Mouse (Mus musculus) thymus, adult 2 months (tissue): ENCODE measurements around the gene Bbs5. TPM values are rescaled to one million over a fixed set of nuclear protein-coding genes. Genes with fewer than 3 reads are reported as not detected.

Experiments used
- DNase-seq: peaks from one replicate; pipeline ENCODE4 v3.0.0; 2021
- H3K27ac ChIP-seq: fragments of 200-500 bp; 2 replicates; pipeline ENCODE4 v1.5.1; 2012; ENCODE audit warnings: low read length, control low read depth; ENCODE audit not compliant: control insufficient read depth, insufficient read depth
- H3K27me3 ChIP-seq: fragments of 200-500 bp; 2 replicates; pipeline ENCODE4 v1.6.1; 2012; ENCODE audit warnings: mild to moderate bottlenecking, low read length, moderate library complexity, mixed read lengths; ENCODE audit not compliant: control insufficient read depth, insufficient read depth
- H3K36me3 ChIP-seq: fragments of 200-500 bp; 2 replicates; pipeline ENCODE4 v1.6.1; 2012; ENCODE audit warnings: mild to moderate bottlenecking, low read length, moderate library complexity; ENCODE audit not compliant: control insufficient read depth, insufficient read depth
- H3K4me1 ChIP-seq: fragments of 200-500 bp; replicated peaks from 2 replicates; pipeline ENCODE4 v1.6.1; 2012; ENCODE audit warnings: low read length; ENCODE audit not compliant: control insufficient read depth, insufficient read depth
- H3K4me3 ChIP-seq: fragments of 200-500 bp; 2 replicates; pipeline ENCODE4 v1.5.1; 2012; ENCODE audit warnings: mild to moderate bottlenecking, low read length, control low read depth, moderate library complexity; ENCODE audit not compliant: control insufficient read depth, insufficient read depth
- CTCF ChIP-seq: fragments of 200-500 bp; IDR thresholded peaks from 2 replicates; pipeline ENCODE4 v1.5.1; 2012; ENCODE audit warnings: mild to moderate bottlenecking, control low read depth, low read length, moderate library complexity, borderline replicate concordance; ENCODE audit not compliant: control insufficient read depth, poor library complexity, insufficient read depth; ENCODE audit errors: extremely low read depth
- POLR2A ChIP-seq: fragments of 200-500 bp; IDR thresholded peaks from 2 replicates; pipeline ENCODE4 v1.6.1; 2012; ENCODE audit warnings: mild to moderate bottlenecking, low read length, control low read depth, moderate library complexity; ENCODE audit not compliant: control insufficient read depth, poor library complexity, insufficient read depth; ENCODE audit errors: extremely low read depth
- WGBS: fragments of 180-500 bp; shearing (Covaris S2); methylation state at CpG from one replicate; pipeline ENCODE4 v1.1.7; 2018; 5-methylcytosine and 5-hydroxymethylcytosine counted together
- polyA plus RNA-seq: library from polyadenylated mRNA; depleted of rRNA; stranded (reverse); fragments of >200 nt; gene quantifications from 2 replicates; pipeline ENCODE4 v1.2.3, GENCODE M21; 2012

Gene Bbs5
- polyA plus RNA-seq, 1 experiment, result 0.39 TPM

- no peak for DNase-seq
- H3K4me1 ChIP-seq, result no peaks in the 10 kb centered on the region
- no peak overlapping the region for H3K4me3 ChIP-seq
- no peaks in the 10 kb centered on the region for H3K27me3 ChIP-seq
- H3K36me3 ChIP-seq, result no peaks in the 10 kb centered on the region
- TF ChIP-seq CTCF (no peak), POLR2A (no peak)
- WGBS, result 94% methylated on average over 13 of the region's 13 CpGs
- H3K27ac ChIP-seq, result no peak overlapping the region
Measured at GRCm38 (mm10) chr2:69683036-69683805, 36.2 kb downstream of the Bbs5 start.

- DNase-seq, result no peak
- Histone ChIP-seq H3K4me1 (no peaks in the 10 kb centered on the region), H3K27me3 (no peaks in the 10 kb centered on the region), H3K4me3 (no peak overlapping the region), H3K27ac (no peak overlapping the region), H3K36me3 (no peaks in the 10 kb centered on the region)
- no peak for TF ChIP-seq POLR2A
- TF ChIP-seq CTCF, result no peak
- WGBS, result 92% methylated on average over 3 of the region's 3 CpGs
Measured at GRCm38 (mm10) chr2:69684488-69684887, 37.5 kb downstream of the Bbs5 start.

- Histone ChIP-seq H3K27ac (no peak overlapping the region), H3K27me3 (no peaks in the 10 kb centered on the region), H3K36me3 (no peaks in the 10 kb centered on the region), H3K4me3 (no peak overlapping the region), H3K4me1 (no peaks in the 10 kb centered on the region)
- 98% methylated on average over 3 of the region's 3 CpGs for WGBS
- DNase-seq, result no peak
- TF ChIP-seq POLR2A, result no peak
- TF ChIP-seq CTCF, result no peak
Measured at GRCm38 (mm10) chr2:69690214-69690613, 43.2 kb downstream of the Bbs5 start.

- Histone ChIP-seq H3K4me3 (no peak overlapping the region), H3K4me1 (no peaks in the 10 kb centered on the region), H3K27ac (no peak overlapping the region), H3K36me3 (no peaks in the 10 kb centered on the region), H3K27me3 (no peaks in the 10 kb centered on the region)
- TF ChIP-seq POLR2A (no peak), CTCF (no peak)
- WGBS, result 98% methylated on average over 6 of the region's 6 CpGs
- no peak for DNase-seq
Measured at GRCm38 (mm10) chr2:69690843-69691242, 43.9 kb downstream of the Bbs5 start.

- TF ChIP-seq POLR2A (no peak), CTCF (no peak)
- Histone ChIP-seq H3K4me3 (no peak overlapping the region), H3K4me1 (no peaks in the 10 kb centered on the region), H3K27me3 (no peaks in the 10 kb centered on the region), H3K27ac (no peak overlapping the region), H3K36me3 (no peaks in the 10 kb centered on the region)
- no peak for DNase-seq
- WGBS, result 98% methylated on average over 11 of the region's 11 CpGs
Measured at GRCm38 (mm10) chr2:69693501-69693900, 46.5 kb downstream of the Bbs5 start.

- WGBS, result 96% methylated on average over 8 of the region's 8 CpGs
- no peak for DNase-seq
- Histone ChIP-seq H3K4me1 (no peaks in the 10 kb centered on the region), H3K4me3 (no peak overlapping the region), H3K27me3 (no peaks in the 10 kb centered on the region), H3K36me3 (peaks cover 15% of the 10 kb centered on the region; the same call in 1 of the 2 replicates), H3K27ac (no peak overlapping the region)
- TF ChIP-seq POLR2A, result no peak
- TF ChIP-seq CTCF, result no peak
Measured at GRCm38 (mm10) chr2:69700446-69700845, 53.5 kb downstream of the Bbs5 start.
